Mouse (Mus musculus) hindbrain, embryonic 12.5 days (tissue): Measurements from ENCODE around the gene Ces4a. TPM values are rescaled to one million over a fixed set of nuclear protein-coding genes. Genes with fewer than 3 reads are reported as not detected.
"Not testable (repeated sequence)": the region's sequence is repeated elsewhere in the genome, so short reads cannot be mapped to it uniquely, and the experiment has no call there.

ENCODE experiments used
- ATAC-seq: fragments of 200-750 bp; cut with Nextera tagmentation; 2 replicates; pipeline ENCODE4 v1.8.0; 2017; ENCODE audit warnings: moderate TSS enrichment; ENCODE audit not compliant: low FRiP score
- H3K27ac ChIP-seq: fragments of 300-500 bp; sonication (generic); 2 replicates; pipeline ENCODE4 v1.5.1; 2016; ENCODE audit warnings: mild to moderate bottlenecking
- H3K27me3 ChIP-seq: fragments of 300-500 bp; sonication (generic); 2 replicates; pipeline ENCODE4 v1.6.1; 2016; ENCODE audit warnings: mild to moderate bottlenecking
- H3K36me3 ChIP-seq: fragments of 300-500 bp; sonication (generic); 2 replicates; pipeline ENCODE4 v1.6.1; 2016; ENCODE audit warnings: mild to moderate bottlenecking
- H3K4me1 ChIP-seq: fragments of 300-500 bp; sonication (generic); 2 replicates; pipeline ENCODE4 v1.6.1; 2016
- H3K4me2 ChIP-seq: fragments of 300-500 bp; sonication (generic); replicated peaks from 2 replicates; pipeline ENCODE4 v1.6.1; 2016; ENCODE audit warnings: mild to moderate bottlenecking
- H3K4me3 ChIP-seq: fragments of 300-500 bp; sonication (generic); 2 replicates; pipeline ENCODE4 v1.5.1; 2016; ENCODE audit warnings: mild to moderate bottlenecking
- H3K9ac ChIP-seq: fragments of 300-500 bp; sonication (generic); 2 replicates; pipeline ENCODE4 v1.6.1; 2016; ENCODE audit warnings: mild to moderate bottlenecking, moderate library complexity
- H3K9me3 ChIP-seq: fragments of 300-500 bp; sonication (generic); replicated peaks from 2 replicates; pipeline ENCODE4 v1.6.1; 2016; ENCODE audit warnings: mild to moderate bottlenecking
- WGBS: fragments of 180-500 bp; shearing (Covaris S2); methylation state at CpG from one replicate; pipeline ENCODE4 v1.1.7; 2016; 5-methylcytosine and 5-hydroxymethylcytosine counted together
- polyA plus RNA-seq: library from polyadenylated mRNA; unstranded; fragments of >200 nt; fragmentation: Nextera tagmentation; extraction: Ambion mirVana; gene quantifications from 2 replicates; pipeline ENCODE4 v1.2.1, GENCODE M21; 2016

Gene Ces4a
- not detected in 2 replicates for polyA plus RNA-seq

DNA sequence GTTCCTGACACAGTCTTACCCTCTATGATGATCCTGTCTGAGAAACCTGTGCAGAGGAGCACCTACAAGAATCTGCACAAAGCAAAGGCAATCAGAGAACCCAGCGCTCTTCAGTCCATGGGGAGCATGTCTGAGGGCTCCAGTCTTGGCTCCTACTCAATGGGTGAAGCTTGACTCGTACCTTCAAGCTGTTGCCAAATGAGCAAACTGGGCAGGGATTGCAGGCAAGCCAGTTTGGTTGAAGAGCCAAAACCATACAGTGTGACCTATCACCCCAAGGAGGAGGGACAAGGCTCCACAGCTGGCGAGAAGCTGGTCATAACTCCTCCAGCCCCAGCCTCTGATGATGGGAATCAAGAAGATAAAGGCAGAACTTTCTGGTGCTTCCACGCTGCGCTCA is at the start of gene Ces4a:
Gene Ces4a, plus strand, starts transcription at position 292 of the 400 bp plus-strand sequence.
- Histone ChIP-seq H3K4me2 (no peak within 1 kb of the TSS), H3K9ac (no peak within 1 kb of the TSS), H3K36me3 (no peaks in the 10 kb centered on the region), H3K27me3 (no peaks in the 10 kb centered on the region), H3K4me1 (no peaks in the 10 kb centered on the region), H3K4me3 (no peak within 1 kb of the TSS), H3K27ac (no peak within 1 kb of the TSS), H3K9me3 (no peaks in the 10 kb centered on the region)
- no peak for ATAC-seq
- WGBS: 87% methylated on average over 5 of the region's 5 CpGs

DNA sequence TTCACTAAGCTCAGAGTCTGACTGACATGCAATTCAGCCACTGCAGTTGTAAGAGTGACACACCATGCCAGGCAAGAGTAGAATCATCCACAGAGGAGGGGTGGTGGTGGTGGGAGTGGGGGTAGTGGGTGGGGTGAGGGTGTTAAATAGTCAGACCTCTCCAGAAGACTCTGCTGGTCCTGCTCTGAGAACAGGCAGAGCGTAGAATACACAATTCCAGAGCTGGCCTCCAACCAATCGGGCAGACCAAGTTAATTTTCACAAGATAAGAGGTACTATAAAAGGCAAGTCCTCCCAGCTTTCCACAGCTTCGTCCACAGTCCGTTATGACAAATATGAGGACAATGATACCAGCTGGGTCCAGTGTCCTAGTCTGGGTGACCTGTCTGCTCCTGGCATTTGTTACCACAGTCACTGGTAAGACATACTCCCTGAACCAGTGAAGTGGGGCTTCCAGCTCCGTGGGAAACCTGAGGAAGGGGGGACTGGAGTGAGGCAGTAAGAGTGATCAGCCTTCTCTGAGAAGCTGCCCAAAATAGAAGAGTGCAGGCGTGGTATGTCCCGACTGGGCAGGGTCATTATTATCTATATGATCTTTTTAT is 48.0 kb upstream of the Ces4a start, which contains the start of gene Ces3b:
Gene Ces3b, plus strand, starts transcription at position 305 of the 602 bp plus-strand sequence.
- Histone ChIP-seq H3K27me3 (no peaks in the 10 kb centered on the region), H3K9ac (no peak within 1 kb of the TSS), H3K27ac (no peak within 1 kb of the TSS), H3K4me3 (no peak within 1 kb of the TSS), H3K4me1 (no peaks in the 10 kb centered on the region), H3K36me3 (no peaks in the 10 kb centered on the region), H3K4me2 (no peak within 1 kb of the TSS), H3K9me3 (no peaks in the 10 kb centered on the region)
- ATAC-seq: no peak
- 81% methylated on average over 7 of the region's 7 CpGs for WGBS

DNA sequence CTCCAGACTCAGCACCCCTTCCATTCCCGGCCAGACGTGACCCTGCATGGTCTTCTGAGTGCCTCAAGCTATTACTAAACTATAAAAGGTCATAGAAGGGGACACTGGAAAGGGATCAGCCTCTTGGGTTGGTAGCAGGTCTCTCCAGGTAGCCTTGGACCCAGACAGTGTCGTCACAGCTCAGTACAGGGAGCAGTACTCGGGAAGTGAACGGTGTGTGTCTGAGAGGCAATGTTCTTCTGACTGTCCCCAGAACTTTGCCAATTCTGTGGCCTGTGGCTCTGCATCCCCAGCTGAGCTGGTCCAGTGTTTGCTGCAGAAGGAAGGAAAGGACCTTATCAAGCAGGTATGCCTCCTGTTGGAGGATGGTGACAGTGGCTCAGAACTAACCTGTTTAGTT is 43.4 kb upstream of the Ces4a start:
- not testable (repeated sequence) for H3K27me3 ChIP-seq, H3K4me3 ChIP-seq, H3K4me1 ChIP-seq, ATAC-seq, H3K9me3 ChIP-seq, H3K36me3 ChIP-seq, H3K4me2 ChIP-seq, H3K9ac ChIP-seq, H3K27ac ChIP-seq
- WGBS: 87% methylated on average over 5 of the region's 5 CpGs

DNA sequence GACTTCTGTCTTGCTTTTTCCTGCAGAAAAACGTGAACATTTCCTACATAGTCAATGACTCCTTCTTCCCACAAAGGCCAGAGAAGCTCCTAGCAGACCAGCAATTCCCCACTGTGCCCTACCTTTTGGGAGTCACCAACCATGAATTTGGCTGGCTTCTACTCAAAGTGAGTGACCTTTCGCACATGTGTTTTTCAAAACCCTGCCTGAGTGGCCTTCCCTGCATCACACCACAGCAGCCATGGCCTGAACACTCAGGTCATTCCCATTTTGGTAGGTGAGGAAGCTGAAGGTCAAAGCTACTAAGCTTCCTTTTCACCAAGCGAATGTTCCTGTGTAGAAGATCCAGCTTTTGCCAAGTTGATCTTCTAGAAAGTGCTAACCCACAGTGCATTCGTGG is 43.0 kb upstream of the Ces4a start:
- H3K9me3 ChIP-seq: no peaks in the 10 kb centered on the region
- ATAC-seq: no peak
- no peak overlapping the region for H3K4me3 ChIP-seq
- H3K27ac ChIP-seq: no peak overlapping the region
- no peak overlapping the region for H3K4me2 ChIP-seq
- no peaks in the 10 kb centered on the region for H3K4me1 ChIP-seq
- no peak overlapping the region for H3K9ac ChIP-seq
- 74% methylated on average over 4 of the region's 4 CpGs for WGBS
- H3K36me3 ChIP-seq: no peaks in the 10 kb centered on the region
- no peaks in the 10 kb centered on the region for H3K27me3 ChIP-seq

DNA sequence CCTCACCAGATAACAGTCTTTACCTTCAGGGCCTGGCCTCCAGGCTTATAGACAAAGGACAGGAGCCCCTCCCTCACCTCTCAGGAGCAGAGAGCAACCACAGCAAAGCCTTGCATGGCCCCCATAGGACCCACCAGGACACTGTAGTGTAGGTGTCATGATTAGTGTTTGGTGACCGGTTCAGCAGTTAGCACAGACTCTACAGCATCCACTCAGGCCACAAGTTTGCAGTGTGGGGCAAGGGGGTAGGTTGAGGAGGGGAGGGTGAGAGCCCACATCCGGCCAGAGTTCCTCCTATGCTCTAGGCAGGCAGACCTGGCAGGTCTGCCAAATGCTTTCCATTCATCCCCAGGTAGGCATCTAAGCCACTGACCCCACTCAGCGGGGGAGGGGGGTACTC is 37.6 kb upstream of the Ces4a start:
- Histone ChIP-seq H3K4me3 (no peak overlapping the region), H3K4me1 (no peaks in the 10 kb centered on the region), H3K27me3 (no peaks in the 10 kb centered on the region), H3K9me3 (no peaks in the 10 kb centered on the region), H3K36me3 (no peaks in the 10 kb centered on the region), H3K4me2 (no peak overlapping the region), H3K9ac (no peak overlapping the region), H3K27ac (no peak overlapping the region)
- 80% methylated on average over 3 of the region's 3 CpGs for WGBS
- ATAC-seq: no peak

DNA sequence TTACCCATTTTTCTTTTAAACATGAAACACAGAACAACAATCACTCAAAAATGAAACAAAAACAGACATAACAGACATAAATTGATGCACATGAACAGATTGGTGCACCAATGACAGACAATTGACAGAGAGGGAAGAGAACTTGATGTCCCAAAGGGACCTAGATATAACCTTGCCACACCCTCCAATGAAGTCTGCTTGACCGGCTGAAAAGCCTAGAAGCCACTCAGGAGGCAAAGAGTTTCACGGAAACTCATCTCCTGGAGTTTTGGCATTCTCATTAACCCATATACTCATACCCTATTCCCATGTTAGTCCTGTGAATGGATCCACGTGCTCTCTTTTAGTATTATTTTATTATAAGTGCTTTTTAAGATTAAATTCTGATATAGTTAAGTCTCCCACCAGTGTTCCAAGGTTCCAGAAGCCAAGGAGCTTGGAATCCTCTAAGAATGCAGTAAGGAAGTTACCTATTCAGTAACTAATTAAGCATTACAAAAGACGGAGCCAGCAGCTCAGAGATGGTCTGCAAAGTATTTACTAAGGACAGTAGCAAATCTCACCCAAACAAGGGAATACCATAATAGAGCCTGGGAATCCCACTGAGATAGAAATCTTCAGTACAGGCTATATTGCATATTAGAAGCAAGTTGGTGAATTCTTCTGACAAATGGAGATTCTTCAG is 29.4 kb upstream of the Ces4a start:
- not testable (repeated sequence) for H3K9me3 ChIP-seq, H3K27ac ChIP-seq, ATAC-seq, H3K9ac ChIP-seq, H3K4me3 ChIP-seq, H3K27me3 ChIP-seq, H3K4me1 ChIP-seq, H3K36me3 ChIP-seq, H3K4me2 ChIP-seq
- WGBS: 70% methylated on average over 4 of the region's 4 CpGs

DNA sequence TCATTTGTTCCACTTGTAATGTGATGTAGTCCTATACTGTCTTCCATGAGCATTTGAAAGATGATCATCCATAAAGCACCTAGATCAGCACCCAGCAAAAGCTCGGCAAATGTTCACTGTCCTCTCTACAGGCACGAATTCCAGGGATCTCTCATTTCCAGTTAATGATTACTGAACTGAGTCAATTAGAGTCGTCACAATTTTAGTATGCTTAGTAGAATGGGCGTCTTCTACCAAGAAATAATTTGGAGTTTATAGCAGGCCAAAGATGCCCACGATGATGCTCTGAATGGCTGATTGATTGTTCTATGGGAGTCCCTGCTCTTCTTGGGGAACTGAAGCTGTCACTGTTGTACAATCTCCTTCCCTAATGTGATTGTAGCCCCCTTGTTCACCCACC is 27.9 kb upstream of the Ces4a start:
- H3K9ac ChIP-seq, H3K36me3 ChIP-seq, H3K4me3 ChIP-seq, H3K27me3 ChIP-seq, H3K9me3 ChIP-seq, H3K4me1 ChIP-seq, H3K27ac ChIP-seq, ATAC-seq, H3K4me2 ChIP-seq: not testable (repeated sequence)
- 85% methylated on average over 5 of the region's 5 CpGs for WGBS

DNA sequence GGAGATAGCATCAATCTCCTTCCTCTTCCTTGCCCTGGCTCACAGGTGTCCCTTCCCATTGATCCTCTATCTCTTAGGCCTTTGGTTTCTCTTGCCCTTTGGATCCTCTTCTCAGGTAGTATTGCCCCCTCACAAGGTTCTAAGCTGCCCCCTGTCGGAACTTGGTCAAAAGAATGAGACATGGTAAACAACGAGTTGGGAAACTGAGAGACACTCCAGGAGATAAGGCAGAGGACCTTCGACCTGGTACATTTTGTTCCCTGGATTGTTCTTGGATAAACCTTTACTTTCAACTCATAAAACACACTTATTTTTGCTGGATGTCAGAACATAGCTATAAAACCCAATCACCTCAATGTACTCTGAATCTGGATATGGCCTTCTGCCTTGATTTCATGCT is 27.4 kb upstream of the Ces4a start:
- no peak overlapping the region for H3K4me3 ChIP-seq
- H3K4me2 ChIP-seq: no peak overlapping the region
- ATAC-seq: no peak
- H3K27me3 ChIP-seq: no peaks in the 10 kb centered on the region
- no peaks in the 10 kb centered on the region for H3K36me3 ChIP-seq
- H3K9ac ChIP-seq: no peak overlapping the region
- no peak overlapping the region for H3K27ac ChIP-seq
- 0 out of 2 replicates have a peak, but pooled peaks cover 6% of the 10 kb centered on the region for H3K9me3 ChIP-seq
- WGBS: 91% methylated on average over 3 of the region's 3 CpGs
- H3K4me1 ChIP-seq: no peaks in the 10 kb centered on the region

DNA sequence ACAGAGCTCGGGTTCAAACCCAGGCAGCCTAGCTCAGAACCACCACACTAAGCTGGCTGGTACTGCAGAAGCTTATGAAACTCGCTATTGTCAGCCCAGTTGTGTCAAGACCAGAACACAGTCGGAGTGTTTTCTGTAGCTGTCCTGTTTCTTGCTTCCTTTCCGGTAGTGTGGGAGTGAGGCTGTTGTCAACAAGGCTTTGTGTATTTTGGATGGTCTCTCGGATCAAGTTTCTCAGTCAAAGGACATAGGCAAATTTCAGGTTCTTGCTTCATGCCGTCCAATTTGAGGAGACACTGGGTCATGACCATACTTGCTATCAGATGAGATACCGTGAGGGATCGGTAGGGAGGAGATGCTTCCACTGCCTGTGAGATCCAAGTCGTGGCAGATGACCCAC is 1.7 kb upstream of the Ces4a start:
- Histone ChIP-seq H3K4me1 (no peaks in the 10 kb centered on the region), H3K9me3 (no peaks in the 10 kb centered on the region), H3K4me3 (no peak overlapping the region), H3K36me3 (no peaks in the 10 kb centered on the region), H3K27me3 (no peaks in the 10 kb centered on the region), H3K4me2 (no peak overlapping the region), H3K9ac (no peak overlapping the region), H3K27ac (no peak overlapping the region)
- 85% methylated on average over 9 of the region's 9 CpGs for WGBS
- no peak for ATAC-seq

DNA sequence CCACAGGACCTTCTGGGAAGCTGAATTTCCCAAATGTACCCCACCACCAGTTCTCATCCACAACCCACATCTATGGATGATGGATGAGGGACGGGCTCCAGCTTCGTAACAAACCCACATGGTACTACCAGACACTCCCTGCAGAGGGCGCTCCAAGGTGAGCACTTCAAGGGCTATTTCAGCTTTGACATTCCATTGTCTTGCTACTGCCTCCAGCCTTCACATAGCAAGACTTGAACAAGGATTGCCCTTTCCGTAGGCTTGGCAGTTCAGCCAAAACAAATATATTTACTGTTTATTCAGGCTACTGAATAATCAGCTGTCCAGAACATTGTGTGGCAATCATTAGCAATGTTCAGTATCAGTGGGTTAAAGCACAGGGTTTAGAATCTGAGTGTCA is 6.8 kb downstream of the Ces4a start:
- H3K27me3 ChIP-seq: peaks cover 4% of the 10 kb centered on the region; the same call in 1 of the 2 replicates
- no peaks in the 10 kb centered on the region for H3K4me1 ChIP-seq
- H3K27ac ChIP-seq: no peak overlapping the region
- WGBS: 29% methylated on average over 4 of the region's 4 CpGs
- H3K36me3 ChIP-seq: no peaks in the 10 kb centered on the region
- H3K9me3 ChIP-seq: no peaks in the 10 kb centered on the region
- no peak overlapping the region for H3K4me3 ChIP-seq
- H3K4me2 ChIP-seq: no peak overlapping the region
- no peak overlapping the region for H3K9ac ChIP-seq
- no peak for ATAC-seq

DNA sequence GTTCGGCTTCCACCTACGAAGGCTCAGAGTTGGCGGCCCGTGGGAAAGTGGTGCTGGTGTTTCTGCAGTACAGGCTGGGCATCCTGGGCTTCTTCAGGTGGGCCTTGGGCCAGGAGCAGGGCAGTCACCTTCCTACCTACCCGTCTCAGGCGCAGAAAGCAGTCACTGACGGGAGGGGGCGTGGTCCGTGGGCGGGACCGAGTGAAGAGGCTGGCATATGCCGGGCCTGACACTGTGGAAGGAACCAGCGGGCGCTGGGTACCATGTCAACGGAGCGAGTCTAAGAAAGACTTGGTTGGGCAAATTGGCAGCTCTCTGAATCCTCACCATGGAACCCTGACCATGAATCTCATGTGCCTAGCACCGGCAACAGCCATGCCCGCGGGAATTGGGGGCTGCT is 10.8 kb downstream of the Ces4a start:
- ATAC-seq: no peak
- Histone ChIP-seq H3K27me3 (peaks cover 4% of the 10 kb centered on the region; the same call in 1 of the 2 replicates), H3K9me3 (no peaks in the 10 kb centered on the region), H3K36me3 (no peaks in the 10 kb centered on the region), H3K4me3 (no peak overlapping the region), H3K4me1 (no peaks in the 10 kb centered on the region), H3K27ac (no peak overlapping the region), H3K4me2 (peak overlapping the region; percentile 21; the same call in 1 of the 2 replicates), H3K9ac (no peak overlapping the region)
- 32% methylated on average over 19 of the region's 19 CpGs for WGBS

DNA sequence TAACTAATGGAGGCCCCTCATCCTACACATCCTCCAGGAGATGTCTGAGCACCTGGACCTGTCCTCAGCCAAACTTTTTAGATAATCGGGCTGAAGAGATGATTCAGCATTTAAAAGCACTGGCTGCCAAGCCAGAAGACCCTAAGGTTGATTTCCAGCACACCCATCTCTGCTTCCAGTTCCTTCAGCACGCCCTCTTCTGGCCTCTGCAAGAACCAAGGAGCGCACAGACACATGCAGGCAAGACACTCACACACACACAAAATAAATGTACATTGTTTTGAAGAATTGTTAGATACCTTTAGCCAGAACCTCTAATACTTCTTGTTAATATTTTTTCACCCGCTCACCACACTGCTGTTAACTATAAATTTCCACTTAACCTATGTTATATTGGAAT is 20.1 kb downstream of the Ces4a start:
- Histone ChIP-seq H3K4me3 (no peak overlapping the region), H3K36me3 (no peaks in the 10 kb centered on the region), H3K4me1 (peaks cover 8% of the 10 kb centered on the region), H3K9ac (no peak overlapping the region), H3K9me3 (no peaks in the 10 kb centered on the region), H3K27me3 (peaks cover 11% of the 10 kb centered on the region), H3K27ac (no peak overlapping the region), H3K4me2 (no peak overlapping the region)
- ATAC-seq: no peak
- WGBS: 60% methylated on average over 4 of the region's 4 CpGs
